Mouse (Mus musculus): ENCODE results near the gene Gm8897.
"Not testable (repeated sequence)": the region's sequence is repeated elsewhere in the genome, so short reads cannot be mapped to it uniquely, and the experiment has no call there.

The Gm8897 gene

DNA sequence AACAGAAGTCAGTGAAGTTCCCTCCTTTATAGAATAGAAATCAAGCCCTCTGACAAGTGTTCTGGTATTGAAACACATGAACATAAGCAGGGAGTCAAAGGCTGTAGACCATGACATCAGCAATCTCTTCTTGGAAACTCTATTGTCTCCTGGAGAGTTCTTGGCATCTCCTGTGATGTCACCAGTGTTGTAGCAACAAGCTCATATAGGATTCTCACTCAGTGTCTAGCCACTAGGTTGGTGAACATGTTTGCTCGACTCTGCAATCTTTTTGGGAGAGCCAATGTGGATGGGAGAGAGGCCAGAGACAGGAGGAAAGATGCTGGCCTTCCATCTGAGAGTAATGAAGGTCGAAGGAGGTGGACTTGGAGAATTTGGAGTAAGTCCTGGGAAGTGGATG, at the start of gene Gm8897:
TSS of gene Gm8897 (plus strand) at position 301 of the 400 bp plus-strand sequence.
- not testable (repeated sequence) for DNase-seq (ENCODE audit: low spot score)

- not testable (repeated sequence) for DNase-seq (ENCODE audit: low spot score)
Measured at GRCm38 (mm10) chr5:11416691-11417090, 473 bp downstream of the Gm8897 start.

Data from spleen, adult 12 weeks (tissue).